Mouse (Mus musculus): ENCODE data around the gene Fgfr2. TPM values are rescaled to one million over a fixed set of nuclear protein-coding genes. Genes with fewer than 3 reads are reported as not detected.

Gene Fgfr2
- polyA plus RNA-seq, 1 experiment: 3.0 TPM

DNA sequence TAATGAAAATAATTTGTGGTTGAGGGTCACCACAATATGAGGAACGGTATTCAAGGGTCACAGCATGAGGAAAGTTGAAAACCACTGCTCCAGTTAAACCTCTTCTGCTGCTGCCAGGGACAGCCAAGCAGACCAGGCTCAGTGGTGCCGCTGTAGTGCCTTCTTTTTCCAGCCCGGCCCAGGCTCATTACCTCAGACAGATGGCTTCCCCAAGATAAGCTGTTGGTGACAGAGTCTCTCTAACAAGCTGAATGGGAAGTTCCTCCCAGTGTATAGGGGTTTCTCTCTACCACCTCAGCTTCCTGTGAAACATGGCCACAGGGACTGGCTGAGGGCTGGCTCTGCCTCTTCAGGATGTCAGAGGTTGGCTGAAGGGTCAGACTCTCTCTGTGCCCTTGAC, 1152.9 kb downstream of the Fgfr2 start:
- Histone ChIP-seq H3K36me3 (ENCODE audit: control insufficient read depth, insufficient read depth, low read length) (no peaks in the 10 kb centered on the region), H3K27ac (ENCODE audit: control insufficient read depth, insufficient read depth, low read depth, low read length) (no peak overlapping the region), H3K27me3 (ENCODE audit: control insufficient read depth, insufficient read depth, low read length) (no peaks in the 10 kb centered on the region), H3K4me3 (ENCODE audit: control insufficient read depth, low read depth, low read length) (no peak overlapping the region), H3K4me1 (ENCODE audit: control insufficient read depth, insufficient read depth, low read length) (peaks cover 3% of the 10 kb centered on the region; the same call in 1 of the 2 replicates)
- TF ChIP-seq CTCF (IDR thresholded peaks at IDR 0.05; ENCODE audit: control insufficient read depth, insufficient read depth, insufficient replicate concordance, low read depth, low read length) (no peak), POLR2A (IDR thresholded peaks at IDR 0.05; ENCODE audit: control insufficient read depth, low read depth, low read length) (no peak)

DNA sequence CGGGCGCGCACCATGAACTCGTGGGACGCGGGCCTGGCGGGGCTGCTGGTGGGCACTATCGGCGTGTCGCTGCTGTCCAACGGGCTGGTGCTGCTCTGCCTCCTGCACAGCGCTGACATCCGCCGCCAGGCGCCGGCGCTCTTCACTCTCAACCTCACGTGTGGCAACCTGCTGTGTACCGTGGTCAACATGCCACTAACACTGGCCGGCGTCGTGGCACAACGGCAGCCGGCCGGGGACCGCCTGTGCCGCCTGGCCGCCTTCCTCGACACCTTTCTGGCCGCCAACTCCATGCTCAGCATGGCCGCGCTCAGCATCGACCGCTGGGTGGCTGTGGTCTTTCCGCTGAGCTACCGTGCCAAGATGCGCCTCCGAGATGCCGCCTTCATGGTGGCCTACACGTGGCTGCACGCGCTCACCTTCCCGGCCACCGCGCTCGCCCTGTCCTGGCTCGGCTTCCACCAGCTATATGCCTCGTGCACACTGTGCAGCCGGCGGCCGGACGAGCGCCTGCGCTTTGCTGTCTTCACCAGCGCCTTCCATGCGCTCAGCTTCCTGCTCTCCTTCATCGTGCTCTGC, 1156.1 kb downstream of the Fgfr2 start:
- no peak for TF ChIP-seq CTCF (IDR thresholded peaks at IDR 0.05; ENCODE audit: control insufficient read depth, insufficient read depth, insufficient replicate concordance, low read depth, low read length)
- Histone ChIP-seq H3K36me3 (ENCODE audit: control insufficient read depth, insufficient read depth, low read length) (no peaks in the 10 kb centered on the region), H3K27me3 (ENCODE audit: control insufficient read depth, insufficient read depth, low read length) (no peaks in the 10 kb centered on the region), H3K27ac (ENCODE audit: control insufficient read depth, insufficient read depth, low read depth, low read length) (no peak overlapping the region), H3K4me3 (ENCODE audit: control insufficient read depth, low read depth, low read length) (peak overlapping the region; percentile 1), H3K4me1 (ENCODE audit: control insufficient read depth, insufficient read depth, low read length) (peaks cover 3% of the 10 kb centered on the region; the same call in 1 of the 2 replicates)

DNA sequence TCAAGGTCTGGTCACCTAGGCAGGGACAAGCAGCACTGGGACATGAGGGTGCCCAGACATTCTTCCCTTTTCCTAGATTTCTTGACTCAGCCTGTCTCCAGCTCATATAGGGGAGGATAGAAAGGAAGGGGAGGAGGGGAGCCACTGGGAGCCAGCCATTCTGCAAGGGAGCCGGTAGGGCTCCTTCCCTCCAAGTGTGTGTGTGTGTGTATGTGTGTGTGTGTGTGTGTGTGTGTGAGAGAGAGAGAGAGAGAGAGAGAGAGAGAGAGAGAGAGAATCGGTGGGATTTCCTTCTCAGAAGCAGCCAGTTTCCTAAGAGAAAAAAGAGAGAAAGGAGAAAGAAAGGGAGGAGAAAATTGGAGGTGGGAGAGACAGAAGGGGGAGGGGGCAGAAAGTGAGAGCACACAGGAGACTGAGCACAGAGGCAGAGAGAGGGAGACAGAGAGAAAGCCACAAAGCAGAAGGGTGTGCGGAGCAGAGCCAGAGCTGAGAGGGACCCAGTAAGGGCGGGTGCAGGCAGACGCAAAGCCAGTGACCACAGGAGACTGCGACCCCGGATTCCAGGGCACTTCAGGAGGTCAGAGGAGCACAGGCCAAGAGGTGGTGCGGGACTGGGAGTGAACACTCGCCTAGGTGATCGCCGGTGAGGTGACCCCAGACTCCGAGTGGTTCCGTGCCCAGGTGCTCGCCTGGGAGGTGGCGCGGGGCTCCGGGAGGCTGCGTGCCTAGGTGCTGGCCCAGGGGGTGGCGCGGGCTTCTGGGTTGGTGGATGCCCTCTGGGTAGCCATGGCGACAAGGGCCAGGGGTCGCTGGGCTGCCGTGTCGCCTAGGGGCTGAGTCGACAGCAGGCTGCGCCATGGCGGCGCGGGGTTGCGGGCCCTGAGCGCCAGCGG, 1156.9 kb downstream of the Fgfr2 start, which contains the start of gene Gpr26:
Gpr26 (plus strand) TSS at position 438 of the 893 bp plus-strand sequence.
- peak within 1 kb of the TSS; percentile 1 for H3K4me3 ChIP-seq (ENCODE audit: control insufficient read depth, low read depth, low read length)
- no peak for TF ChIP-seq POLR2A (IDR thresholded peaks at IDR 0.05; ENCODE audit: control insufficient read depth, low read depth, low read length)
- TF ChIP-seq CTCF (IDR thresholded peaks at IDR 0.05; ENCODE audit: control insufficient read depth, insufficient read depth, insufficient replicate concordance, low read depth, low read length): no peak
- H3K4me1 ChIP-seq (ENCODE audit: control insufficient read depth, insufficient read depth, low read length): peaks cover 3% of the 10 kb centered on the region; the same call in 1 of the 2 replicates
- H3K27ac ChIP-seq (ENCODE audit: control insufficient read depth, insufficient read depth, low read depth, low read length): no peak within 1 kb of the TSS
- no peaks in the 10 kb centered on the region for H3K27me3 ChIP-seq (ENCODE audit: control insufficient read depth, insufficient read depth, low read length)
- H3K36me3 ChIP-seq (ENCODE audit: control insufficient read depth, insufficient read depth, low read length): no peaks in the 10 kb centered on the region

DNA sequence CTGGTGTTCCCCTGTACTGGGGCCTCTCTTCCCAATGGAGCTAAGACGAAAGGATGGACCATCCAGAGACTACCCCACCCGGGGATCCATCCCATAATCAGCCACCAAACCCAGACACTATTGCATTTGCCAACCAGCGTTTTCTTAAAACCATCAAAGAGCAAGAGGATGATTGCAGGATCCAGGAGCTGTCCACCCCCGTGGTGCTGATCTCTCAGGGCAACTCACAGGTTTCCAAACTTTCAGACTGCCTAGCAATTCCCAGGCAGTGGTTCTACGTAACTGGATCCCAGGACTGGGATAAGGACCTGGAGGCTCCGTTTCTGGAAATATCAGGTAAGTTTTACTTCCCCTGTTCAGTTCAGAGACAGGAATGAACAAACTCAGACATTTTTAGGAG, 1162.6 kb downstream of the Fgfr2 start:
- H3K27me3 ChIP-seq (ENCODE audit: control insufficient read depth, insufficient read depth, low read length): no peaks in the 10 kb centered on the region
- TF ChIP-seq POLR2A (IDR thresholded peaks at IDR 0.05; ENCODE audit: control insufficient read depth, low read depth, low read length) (no peak), CTCF (IDR thresholded peaks at IDR 0.05; ENCODE audit: control insufficient read depth, insufficient read depth, insufficient replicate concordance, low read depth, low read length) (no peak)
- H3K4me1 ChIP-seq (ENCODE audit: control insufficient read depth, insufficient read depth, low read length): no peaks in the 10 kb centered on the region
- H3K4me3 ChIP-seq (ENCODE audit: control insufficient read depth, low read depth, low read length): no peak overlapping the region
- H3K27ac ChIP-seq (ENCODE audit: control insufficient read depth, insufficient read depth, low read depth, low read length): no peak overlapping the region
- H3K36me3 ChIP-seq (ENCODE audit: control insufficient read depth, insufficient read depth, low read length): no peaks in the 10 kb centered on the region

DNA sequence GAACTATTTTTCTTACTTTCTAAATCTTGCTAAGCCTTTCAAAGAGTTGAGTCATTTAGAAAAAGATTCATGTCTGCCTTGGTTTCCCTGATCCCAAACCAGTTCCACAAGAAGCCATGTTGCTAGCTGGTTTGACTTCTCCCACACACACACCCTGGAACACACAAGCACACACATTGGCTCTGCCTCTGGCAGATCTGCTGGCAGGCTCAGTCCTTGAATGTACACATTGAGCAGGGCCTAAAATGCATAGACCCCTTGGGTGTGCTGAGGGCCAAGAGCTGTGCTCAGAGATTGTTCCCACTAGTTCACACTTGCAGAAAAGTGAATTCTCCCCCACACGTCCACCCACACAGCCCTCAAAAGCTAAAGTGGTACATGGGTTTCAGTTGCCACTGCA, 1164.4 kb downstream of the Fgfr2 start:
- TF ChIP-seq POLR2A (IDR thresholded peaks at IDR 0.05; ENCODE audit: control insufficient read depth, low read depth, low read length): no peak
- no peak for TF ChIP-seq CTCF (IDR thresholded peaks at IDR 0.05; ENCODE audit: control insufficient read depth, insufficient read depth, insufficient replicate concordance, low read depth, low read length)
- H3K4me3 ChIP-seq (ENCODE audit: control insufficient read depth, low read depth, low read length): no peak overlapping the region
- no peaks in the 10 kb centered on the region for H3K4me1 ChIP-seq (ENCODE audit: control insufficient read depth, insufficient read depth, low read length)
- H3K36me3 ChIP-seq (ENCODE audit: control insufficient read depth, insufficient read depth, low read length): no peaks in the 10 kb centered on the region
- H3K27ac ChIP-seq (ENCODE audit: control insufficient read depth, insufficient read depth, low read depth, low read length): no peak overlapping the region
- no peaks in the 10 kb centered on the region for H3K27me3 ChIP-seq (ENCODE audit: control insufficient read depth, insufficient read depth, low read length)

DNA sequence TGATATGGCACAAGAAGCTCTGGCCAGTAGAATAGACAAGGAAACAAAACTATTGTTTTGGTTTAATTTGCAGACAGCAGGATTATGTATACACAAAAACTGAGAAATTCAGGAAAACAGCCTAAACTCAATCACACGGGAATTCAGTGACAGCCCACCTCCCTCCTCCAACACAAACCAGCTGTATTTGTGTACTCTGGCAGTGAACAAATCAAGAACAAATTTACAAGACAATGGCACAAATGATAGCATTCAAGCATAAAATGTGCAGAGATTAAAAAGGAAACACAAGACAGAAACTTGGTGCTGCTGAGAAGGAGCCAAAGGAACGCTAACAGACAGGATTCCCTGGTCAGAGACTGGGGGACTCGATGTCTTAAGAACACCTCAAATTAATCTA, 1169.7 kb downstream of the Fgfr2 start:
- no peaks in the 10 kb centered on the region for H3K27me3 ChIP-seq (ENCODE audit: control insufficient read depth, insufficient read depth, low read length)
- TF ChIP-seq CTCF (IDR thresholded peaks at IDR 0.05; ENCODE audit: control insufficient read depth, insufficient read depth, insufficient replicate concordance, low read depth, low read length) (no peak), POLR2A (IDR thresholded peaks at IDR 0.05; ENCODE audit: control insufficient read depth, low read depth, low read length) (no peak)
- no peak overlapping the region for H3K27ac ChIP-seq (ENCODE audit: control insufficient read depth, insufficient read depth, low read depth, low read length)
- H3K4me3 ChIP-seq (ENCODE audit: control insufficient read depth, low read depth, low read length): no peak overlapping the region
- H3K36me3 ChIP-seq (ENCODE audit: control insufficient read depth, insufficient read depth, low read length): no peaks in the 10 kb centered on the region
- H3K4me1 ChIP-seq (ENCODE audit: control insufficient read depth, insufficient read depth, low read length): no peaks in the 10 kb centered on the region

DNA sequence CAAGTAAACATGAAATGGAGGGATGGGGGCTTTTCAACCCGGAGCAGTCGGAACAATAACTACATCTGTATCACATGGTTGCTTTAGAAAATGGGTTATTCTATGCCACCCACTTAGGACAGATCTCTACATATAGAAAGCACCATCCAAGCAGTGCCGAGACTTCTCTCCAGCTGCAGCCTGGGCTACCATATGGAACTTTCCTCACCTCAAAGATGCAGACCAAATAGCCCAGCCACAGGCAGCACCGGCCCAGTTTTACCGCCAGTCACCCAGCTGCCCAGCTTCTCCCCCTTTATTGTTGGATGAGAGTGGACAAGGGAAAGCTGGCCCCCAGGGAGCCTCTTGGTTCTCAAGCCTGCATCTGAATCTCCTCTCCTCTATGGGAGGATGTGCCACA, 1172.0 kb downstream of the Fgfr2 start:
- Histone ChIP-seq H3K4me1 (ENCODE audit: control insufficient read depth, insufficient read depth, low read length) (no peaks in the 10 kb centered on the region), H3K4me3 (ENCODE audit: control insufficient read depth, low read depth, low read length) (no peak overlapping the region), H3K27me3 (ENCODE audit: control insufficient read depth, insufficient read depth, low read length) (no peaks in the 10 kb centered on the region), H3K27ac (ENCODE audit: control insufficient read depth, insufficient read depth, low read depth, low read length) (no peak overlapping the region), H3K36me3 (ENCODE audit: control insufficient read depth, insufficient read depth, low read length) (no peaks in the 10 kb centered on the region)
- TF ChIP-seq CTCF (IDR thresholded peaks at IDR 0.05; ENCODE audit: control insufficient read depth, insufficient read depth, insufficient replicate concordance, low read depth, low read length) (no peak), POLR2A (IDR thresholded peaks at IDR 0.05; ENCODE audit: control insufficient read depth, low read depth, low read length) (no peak)
